Mouse (Mus musculus) spleen, postnatal 10 days (tissue): ENCODE measurements around the gene Pakap.

Source experiments
- DNase-seq, 2 experiments: peaks; one replicate each; pipeline ENCODE4 v3.0.0; 2021 to 2022; ENCODE audit warnings: low spot score in 2 of 2

Pakap gene

DNA sequence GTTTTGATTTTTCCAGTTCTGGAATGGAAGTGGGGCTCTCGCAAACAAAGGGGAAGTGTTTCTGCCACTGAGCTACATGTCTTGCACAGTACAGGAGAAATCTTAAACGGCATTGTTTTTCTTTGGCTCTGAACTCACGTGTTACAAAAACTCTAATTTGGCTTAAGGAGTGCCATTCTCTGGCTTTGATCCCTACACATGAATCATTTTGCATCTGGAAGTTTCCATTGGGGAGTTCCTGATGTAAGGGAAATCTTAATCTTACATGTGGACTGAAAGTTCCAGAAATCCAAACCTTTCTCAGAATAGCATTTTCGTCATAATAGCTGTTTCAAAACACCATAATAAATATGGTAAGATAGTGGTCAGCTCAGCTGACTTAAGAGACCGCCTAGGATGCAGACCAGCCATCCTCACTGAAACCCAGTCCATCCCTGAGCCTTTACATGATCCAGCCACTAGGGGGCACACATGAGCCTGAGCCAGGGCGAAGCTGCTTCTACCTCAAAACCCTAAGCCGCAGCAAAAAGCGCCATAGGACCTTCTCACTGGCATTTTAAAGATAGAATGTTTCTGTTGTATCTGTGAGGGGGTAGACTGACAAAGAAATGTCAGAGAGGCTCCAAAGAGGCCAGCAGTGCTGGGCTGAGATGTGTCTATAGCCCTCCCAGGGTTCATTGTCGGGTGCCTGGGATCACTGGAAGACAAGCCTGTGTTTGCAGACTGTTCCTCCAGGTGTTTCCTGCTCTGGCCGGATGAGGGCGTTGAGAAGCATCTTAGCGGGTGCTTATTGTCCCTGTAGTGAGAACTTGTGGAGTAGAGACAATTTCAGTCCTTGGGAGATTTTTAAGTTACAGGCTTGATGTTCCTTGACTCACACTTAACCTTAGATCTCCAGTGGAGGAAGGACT lies 105.3 kb downstream of the Pakap start:
- peak; percentile 75 to 87 for DNase-seq

DNA sequence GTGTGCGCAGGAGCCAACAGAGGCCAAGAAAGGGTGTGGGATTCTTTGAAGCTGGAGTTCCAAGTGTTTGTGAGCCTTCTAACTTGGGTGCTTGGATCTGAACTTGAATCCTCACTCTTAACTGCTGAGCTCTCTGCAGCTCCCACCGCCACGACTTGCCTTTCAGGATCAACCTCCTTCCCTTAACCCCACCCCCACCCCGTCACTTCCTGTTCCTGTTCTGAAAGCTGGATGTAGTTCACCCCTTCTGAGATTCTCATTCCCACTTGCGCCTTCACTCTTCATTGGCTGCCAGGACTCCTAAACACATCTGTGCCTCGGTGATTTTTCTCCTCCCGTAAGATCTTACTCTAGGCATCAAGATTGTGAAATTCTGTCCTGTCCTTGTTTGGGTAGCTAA lies 106.4 kb downstream of the Pakap start:
- DNase-seq = no peak

DNA sequence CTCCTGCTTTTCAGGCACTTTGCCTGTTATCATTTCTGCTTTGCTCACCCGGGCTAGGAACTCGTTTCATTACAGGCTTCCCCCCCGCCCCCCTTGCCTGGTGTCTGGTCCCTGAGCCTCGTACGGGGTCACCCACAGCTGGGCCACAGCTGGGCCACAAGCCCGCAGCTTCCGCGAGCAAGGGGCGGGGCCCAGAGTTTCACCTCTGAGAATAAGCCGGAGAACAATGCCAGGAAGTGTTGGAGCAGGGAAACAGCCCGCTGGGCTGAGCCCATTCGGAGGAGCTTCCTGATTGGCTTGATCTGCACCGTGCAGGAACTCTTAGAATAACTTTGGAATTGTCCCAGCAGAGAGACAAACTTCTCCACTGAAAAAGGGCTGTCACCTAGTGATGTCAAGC lies 107.4 kb downstream of the Pakap start:
- DNase-seq = peak; percentile 11 to 58

DNA sequence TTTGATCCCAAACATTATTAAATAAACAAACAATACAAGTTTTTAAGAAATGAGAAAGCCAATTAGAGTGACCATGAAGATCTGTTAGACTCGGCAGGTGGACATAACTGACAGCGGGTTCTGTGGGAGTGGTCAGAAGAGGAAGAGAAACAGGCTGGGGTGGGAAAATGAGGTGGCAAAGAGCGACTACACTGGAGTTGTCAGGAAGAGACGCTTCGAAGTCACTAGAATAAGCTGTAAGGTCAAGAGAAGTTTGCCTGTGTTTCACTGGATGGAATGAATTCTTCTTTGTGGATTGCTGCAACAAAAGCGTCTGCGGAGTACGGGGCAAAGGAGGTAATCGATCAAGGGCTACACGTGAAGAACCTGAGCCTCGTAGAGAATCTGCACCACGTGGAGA lies 109.9 kb downstream of the Pakap start:
- DNase-seq = no peak

DNA sequence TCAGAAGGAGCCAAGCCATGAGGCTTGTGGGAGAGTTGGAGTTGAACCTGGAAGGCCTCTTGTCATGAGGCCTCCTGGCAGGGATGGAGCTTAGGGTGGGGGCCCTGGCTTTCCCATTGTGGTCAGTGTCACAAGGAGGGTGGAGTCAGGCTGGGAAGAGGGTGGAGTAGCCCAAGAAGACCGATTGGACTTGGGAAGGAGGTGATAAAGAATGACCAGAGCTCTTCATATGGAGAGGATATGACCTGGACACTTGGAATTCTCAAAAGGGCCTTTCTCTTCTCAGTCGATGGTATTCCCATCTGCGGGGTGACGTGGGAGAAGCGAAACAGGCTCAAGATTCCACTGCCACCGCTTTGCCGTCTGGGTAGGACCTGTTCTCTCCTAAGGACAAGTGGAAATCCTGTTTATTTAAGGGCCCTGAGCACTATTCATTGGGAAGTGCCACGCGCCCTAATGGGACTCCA lies 111.0 kb downstream of the Pakap start:
- no peak for DNase-seq

DNA sequence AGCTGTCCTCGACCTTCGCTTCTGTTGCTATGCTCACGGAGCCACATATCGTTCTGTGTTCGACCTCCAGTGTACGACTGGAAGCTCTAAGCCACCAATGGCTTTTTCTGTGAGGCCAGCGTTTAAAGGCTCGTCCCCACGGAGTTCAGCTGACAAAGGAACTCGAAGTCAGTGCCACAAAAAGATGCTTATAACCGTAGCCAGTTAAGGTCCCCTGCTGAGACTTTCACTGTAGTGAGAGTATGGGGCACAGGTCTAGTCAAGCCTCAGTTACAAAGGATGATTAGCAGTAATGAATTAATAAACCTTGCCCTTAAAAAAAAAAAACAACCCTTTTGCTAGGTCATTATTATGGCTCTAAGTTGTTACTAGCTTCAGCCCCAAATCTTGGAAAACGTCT lies 112.2 kb downstream of the Pakap start:
- no peak for DNase-seq

DNA sequence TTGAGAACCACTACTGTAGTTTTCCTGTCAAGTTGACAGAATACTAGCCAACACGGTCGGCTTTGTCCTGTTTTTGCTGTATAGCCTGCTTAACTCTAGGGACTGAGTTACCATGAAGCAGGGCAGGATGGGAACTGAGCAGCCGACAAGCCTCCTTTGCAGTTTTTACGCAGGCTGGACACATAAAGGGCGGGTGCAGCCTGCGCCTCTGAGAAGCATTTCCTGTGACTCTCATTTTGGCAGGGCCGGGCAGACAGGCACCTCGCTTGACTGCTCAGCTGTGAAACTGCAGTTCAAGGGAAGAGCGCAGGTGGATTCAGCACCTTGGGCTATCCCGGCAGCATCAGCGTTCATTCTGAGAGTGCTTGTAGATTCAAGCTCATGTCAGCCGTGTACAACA lies 113.5 kb downstream of the Pakap start:
- DNase-seq = peak; percentile 33 to 78

DNA sequence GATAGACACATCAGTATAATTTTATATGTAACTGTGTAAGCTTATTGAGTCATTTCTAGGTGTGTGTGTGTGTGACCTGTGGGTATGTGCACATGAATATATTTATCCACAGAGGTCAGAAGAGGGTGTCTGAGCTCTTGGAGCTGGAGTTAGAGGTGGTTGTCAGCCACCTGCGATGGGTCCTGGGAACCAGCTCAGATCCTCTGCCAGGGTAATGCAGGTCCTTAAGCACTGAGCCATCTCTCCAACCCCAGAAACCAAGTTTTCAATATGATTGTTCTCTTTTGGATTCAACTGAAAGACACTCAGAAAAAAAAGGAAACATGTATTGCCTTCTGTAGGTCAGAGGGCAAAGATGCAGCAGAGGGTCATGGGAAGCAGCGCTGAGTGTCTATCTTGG lies 114.4 kb downstream of the Pakap start:
- no peak for DNase-seq

DNA sequence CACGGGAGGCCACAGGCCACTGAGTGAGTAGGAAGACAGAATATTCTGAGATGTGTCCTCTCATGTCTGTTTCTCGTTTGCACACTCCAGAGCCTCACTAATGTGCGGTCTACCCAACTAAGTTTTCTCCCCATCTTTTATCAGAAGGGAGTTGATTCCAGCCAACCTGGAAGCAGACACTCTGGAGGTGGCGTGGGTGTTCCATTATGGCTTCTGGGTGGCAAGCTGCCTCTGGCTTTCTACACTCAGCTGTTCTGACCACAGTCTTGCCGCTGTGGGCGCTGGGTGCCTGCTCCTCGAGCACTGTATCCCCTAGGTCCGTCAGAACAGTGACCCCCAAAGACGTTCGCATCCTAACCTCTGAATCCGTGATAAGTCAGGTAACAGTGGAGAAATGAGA lies 115.0 kb downstream of the Pakap start:
- DNase-seq = no peak

DNA sequence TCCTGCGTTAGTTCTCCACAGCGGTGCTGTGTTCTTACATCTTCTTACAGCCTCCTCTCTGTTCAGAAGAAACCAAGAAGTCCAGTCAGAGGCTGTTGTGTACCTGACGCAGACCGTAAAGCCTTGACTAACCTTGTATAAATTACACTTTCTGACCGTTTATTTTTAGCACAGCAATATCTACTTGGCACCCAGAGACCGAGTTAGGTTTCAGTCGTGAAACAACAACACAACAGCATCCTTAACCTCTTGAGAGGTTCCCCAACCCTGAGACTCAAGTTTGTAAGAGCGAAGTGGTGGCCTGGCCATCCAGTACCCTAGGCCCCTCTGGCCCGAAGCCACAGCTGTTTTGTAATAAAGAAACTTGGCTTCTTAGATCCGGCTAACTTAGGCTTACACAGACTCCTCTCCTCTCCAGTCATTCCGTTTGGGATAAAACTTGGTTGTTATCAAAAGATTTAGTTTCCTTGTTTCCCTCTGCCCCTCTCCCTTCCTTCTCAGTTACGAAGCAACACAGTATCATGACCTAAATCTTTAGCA lies 116.8 kb downstream of the Pakap start:
- DNase-seq = no peak

DNA sequence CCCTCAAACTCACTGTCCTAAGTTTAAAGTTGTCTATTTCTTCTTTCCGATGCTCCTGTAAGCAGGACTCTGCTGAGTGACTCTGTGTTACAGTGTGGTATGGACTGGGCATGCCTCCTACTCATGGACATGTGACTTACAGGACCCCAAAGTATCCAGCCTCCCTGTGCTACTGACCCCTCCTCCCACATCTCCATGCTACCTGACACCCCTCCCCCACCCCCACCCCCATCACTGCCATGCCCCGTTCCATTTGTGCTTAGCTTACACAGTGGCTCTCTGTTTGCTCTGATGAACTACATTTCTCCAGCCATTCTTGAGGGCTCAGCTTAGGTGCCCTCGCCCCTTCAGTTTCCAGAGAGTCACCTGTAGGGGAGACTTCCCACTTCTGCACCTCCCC lies 118.8 kb downstream of the Pakap start:
- no peak for DNase-seq

DNA sequence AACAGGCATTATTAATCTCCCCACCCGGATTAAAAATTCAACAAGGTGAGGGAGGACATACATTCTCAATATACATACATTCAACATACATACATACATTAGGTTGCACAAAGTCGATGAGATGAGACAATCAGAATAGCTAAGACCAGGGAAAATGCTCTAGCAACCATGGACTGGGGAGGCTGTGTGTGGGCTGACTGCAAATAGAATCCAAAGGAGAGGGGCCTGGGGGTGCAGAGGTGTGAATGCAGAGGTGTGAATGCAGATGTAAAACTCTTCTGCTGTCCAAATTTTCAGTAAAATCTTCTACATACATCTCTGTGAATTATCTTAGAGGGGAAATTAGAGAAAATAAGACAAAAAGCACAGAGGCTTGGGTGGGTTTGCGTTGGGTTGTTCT lies 119.6 kb downstream of the Pakap start:
- DNase-seq = no peak

DNA sequence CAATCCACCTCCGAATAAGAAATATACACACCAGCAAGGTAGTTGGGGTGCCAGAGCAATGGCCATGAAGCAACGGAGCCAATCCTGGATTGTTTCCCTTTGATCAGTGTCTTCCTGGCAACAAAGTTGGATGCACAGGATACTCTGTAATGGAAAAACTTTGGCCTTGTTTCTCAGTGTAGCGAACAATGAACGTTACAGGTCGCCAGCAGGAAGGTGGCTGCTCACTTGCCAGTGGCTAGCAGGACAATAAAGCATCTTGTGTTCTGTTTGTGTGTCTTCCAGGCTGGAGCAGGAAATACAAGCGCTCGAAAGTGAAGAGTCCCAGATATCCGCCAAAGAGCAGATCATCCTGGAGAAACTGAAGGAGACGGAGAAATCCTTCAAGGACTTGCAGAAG lies 120.2 kb downstream of the Pakap start:
- no peak for DNase-seq

DNA sequence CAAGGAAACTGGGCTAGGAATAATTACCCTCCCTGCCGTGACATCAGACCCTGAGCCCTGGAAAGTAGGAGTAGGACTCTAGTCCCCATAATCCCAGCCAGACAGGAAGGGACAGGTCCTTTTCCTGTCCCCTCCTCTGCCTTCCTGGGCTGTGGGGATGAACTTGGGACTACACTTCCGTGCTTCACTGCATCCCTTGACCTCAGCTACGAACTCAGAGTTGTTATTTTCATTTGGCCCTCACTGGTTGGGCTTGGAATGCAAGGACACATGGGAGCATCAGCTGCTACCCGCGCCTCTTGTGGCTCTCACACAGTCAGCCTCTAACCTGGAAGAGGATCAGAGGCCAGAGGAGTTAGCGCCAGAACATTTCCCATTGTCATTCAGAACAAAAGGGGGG lies 122.0 kb downstream of the Pakap start:
- DNase-seq = no peak

DNA sequence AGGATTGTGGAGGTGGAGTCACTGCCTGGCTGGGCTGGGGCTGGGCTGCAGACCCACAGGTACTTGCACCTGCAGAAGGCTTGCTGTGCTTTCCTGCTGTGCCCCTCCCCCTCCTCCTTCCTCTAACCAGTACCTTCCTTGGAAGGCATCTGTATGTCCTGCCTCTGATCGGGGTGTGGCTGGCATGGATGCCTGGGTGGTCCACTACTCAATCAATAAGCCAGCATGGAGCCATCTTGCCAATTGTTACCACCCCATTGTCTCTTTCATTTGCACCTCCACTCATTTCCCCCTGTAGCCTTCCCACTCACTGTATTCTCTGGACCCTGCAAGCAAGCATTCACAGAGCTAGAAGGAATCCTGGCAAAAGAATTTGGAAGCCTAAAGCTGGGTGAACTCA lies 122.8 kb downstream of the Pakap start:
- no peak for DNase-seq

DNA sequence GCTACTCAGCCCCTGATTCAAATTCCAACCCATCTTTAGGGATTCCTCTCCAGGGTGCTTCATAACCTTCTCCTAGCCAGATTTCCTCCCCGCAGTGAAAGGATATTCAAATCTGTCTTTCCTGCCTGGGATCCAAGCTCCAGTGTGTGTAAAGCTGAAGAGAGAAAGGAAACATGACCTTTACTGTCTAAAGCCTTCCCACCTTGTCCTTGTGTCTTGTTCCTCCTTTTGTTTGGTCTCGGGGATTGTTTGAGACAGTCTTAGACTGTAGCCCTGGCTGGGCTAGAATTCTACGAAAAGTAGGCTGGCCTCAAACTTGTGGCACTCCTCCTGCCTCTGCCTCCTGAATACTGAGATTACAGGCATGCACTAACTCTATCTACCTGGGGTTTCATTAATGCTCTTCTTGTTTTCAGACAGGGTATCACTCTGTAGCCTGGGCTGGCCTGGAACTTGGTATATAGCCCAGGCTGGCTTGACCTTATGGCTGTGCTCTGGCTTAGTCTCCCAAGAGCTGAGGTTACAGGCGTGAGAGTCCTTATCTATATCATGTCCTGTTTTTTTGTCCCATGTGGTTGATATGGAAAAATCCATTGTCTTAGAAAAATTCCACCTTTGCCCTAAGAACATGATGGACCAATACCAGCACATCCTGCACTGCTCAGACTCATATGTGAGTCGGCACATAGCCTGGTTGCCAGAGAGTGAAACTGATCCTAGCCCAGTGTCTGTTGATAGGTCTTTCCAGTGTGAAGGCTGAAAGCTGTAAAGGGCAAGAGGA lies 126.6 kb downstream of the Pakap start:
- DNase-seq = no peak

DNA sequence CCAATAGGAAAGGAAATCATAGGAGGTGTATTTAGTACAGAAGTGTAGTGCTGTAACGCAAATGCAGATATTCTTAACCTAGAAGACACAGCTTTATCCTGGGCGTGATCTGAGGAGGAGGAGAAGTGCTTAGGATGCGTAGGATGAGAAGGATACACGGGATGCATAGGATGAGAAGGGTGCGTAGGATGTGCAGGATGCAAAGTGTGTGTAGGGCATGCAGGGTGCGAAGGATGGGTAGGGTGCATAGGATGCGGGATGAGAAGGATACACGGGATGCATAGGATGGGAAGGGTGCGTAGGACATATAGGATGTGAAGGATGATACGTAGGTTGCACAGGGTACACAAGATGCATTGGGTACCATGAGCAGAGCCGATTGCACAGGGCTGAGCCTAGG lies 129.0 kb downstream of the Pakap start:
- DNase-seq = no peak

DNA sequence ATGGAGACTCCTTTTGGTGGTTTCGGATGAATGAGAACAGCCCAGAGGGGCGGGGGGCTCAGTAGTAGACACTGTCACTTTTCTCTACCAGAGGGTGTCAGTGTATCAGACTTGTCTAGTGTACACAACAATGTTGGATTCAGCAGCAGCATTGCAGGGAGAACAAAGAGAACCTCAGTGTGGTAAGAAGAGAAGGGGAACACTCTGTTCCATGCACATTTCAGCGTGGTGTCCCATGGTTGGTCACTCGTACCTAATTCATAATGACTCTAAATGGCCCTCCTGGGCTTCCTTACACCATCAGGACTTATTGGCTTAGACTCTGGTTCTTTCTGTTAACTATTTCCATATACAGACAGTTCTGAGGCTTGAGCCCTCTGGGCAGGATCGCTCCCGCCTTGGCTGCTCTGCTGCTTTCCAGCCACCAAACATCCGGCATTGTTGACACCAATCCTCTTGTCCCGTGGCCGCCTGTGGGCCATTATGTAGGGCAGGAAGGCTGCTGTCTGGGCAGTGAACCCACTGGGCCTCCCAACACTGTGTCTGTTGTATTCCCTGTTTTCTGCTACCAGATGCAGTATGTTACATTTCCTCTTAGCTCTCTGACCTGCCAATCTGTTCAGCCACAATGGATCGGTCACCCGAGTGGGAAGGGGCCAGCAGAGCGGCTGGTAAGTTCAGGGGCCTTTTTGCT lies 130.1 kb downstream of the Pakap start:
- DNase-seq = no peak

DNA sequence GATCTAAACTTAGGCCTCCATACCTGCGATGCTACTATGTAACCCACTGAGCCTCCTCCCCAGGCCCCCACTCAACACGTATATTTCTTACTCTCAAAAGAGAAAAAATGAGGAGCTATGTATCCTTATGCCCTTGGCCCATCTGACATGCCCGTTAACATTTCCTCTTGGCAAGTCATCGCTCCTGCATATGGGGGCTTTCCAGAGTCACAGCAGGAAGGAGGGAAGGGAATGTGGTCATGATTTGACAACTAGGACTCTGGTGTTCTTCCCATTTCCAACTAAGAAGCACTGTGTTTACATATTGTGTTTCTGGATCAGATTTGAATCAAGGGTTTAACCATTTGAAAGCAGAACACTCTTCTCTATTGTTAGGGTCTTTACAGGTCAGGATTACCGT lies 133.6 kb downstream of the Pakap start:
- DNase-seq = no peak

DNA sequence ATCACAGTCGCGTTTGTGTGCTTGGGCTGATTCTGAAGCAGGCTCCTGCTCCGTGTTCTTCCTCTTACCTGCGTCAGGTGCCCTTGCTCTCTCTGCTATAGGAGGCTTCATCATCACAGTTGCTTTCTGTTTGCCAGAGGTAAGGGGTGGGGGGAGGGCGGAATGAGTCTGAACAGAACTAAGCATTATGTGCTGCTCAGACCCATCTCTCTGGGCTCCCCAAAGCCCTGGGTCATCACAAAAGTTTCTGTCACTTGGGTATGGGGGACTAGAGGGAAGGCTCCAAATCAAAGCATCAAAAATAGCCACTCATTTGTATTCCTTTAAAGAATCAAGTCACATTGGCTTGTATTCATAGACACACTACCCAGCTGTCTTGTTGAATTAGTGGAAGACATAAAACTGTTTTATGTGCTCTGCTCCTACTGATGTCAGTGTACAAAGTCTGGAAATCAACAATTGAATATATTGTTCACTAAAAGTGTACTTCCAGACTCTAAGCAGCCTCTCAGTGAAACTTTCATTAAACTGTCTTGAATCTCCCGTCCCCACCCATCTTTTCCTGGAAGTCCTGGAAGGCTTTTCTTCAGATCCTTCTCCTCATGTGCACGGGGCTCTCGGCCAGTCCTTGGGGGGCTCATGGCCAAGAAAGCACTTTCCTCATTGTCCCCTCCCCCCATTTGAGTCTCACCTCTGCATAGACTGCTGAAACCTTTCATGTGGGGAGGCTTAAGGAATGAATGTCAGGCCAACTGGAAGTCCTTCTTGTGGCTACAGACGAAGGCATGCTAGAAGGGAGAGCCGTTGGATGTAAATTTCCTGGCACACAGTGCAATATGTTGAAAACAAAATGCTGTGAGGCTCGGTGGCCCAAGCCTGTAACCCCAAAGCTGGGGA lies 135.8 kb downstream of the Pakap start:
- no peak for DNase-seq

DNA sequence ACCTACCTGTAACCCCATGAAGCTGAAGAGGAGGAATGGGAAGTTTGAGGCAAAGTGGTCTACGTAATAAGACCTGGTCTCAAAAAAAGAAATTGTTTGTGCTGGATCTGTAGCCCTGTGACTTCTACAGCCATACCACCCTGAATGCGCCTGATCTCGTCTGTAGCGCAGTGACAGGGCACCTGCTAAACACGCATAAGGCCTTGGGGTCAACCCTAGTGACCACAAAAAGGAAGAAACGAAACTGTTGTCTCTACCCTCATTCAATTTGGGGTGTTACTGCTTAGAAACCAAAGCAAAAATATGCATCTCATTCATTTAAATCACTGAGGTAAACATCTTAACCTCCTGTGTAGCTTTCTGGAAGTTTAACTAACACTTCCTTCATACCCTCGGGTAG lies 136.6 kb downstream of the Pakap start:
- peak in 1 of 2 experiments; percentile 31 for DNase-seq
